Mouse (Mus musculus) ES-Bruce4 (cell line): ENCODE measurements around the gene Slc15a3. TPM values are rescaled to one million over a fixed set of nuclear protein-coding genes. Genes with fewer than 3 reads are reported as not detected.

Experiments
- H3K27ac ChIP-seq: 2 replicates; pipeline ENCODE4 v1.5.1; 2012; ENCODE audit warnings: low read length, inconsistent platforms; ENCODE audit not compliant: insufficient read depth
- H3K27me3 ChIP-seq: 2 replicates; pipeline ENCODE4 v1.6.1; 2012; ENCODE audit warnings: mild to moderate bottlenecking, low read length, inconsistent platforms; ENCODE audit not compliant: control insufficient read depth, poor library complexity, insufficient read depth, severe bottlenecking
- H3K36me3 ChIP-seq: 2 replicates; pipeline ENCODE4 v1.6.1; 2012; ENCODE audit warnings: inconsistent platforms, mild to moderate bottlenecking, low read length, moderate library complexity; ENCODE audit not compliant: control insufficient read depth, poor library complexity, insufficient read depth, severe bottlenecking
- H3K4me1 ChIP-seq: one replicate; pipeline ENCODE4 v1.8.1; 2011; ENCODE audit warnings: low read length; ENCODE audit not compliant: control insufficient read depth, insufficient read depth
- H3K4me3 ChIP-seq: 2 replicates; pipeline ENCODE4 v1.5.1; 2011; ENCODE audit warnings: low read depth, mild to moderate bottlenecking, low read length
- H3K9ac ChIP-seq: 2 replicates; pipeline ENCODE4 v1.6.1; 2012; ENCODE audit warnings: low read depth, mild to moderate bottlenecking, inconsistent platforms; ENCODE audit not compliant: poor library complexity, severe bottlenecking
- H3K9me3 ChIP-seq: replicated peaks from 2 replicates; pipeline ENCODE4 v1.6.1; 2012; ENCODE audit warnings: mild to moderate bottlenecking, low read length, inconsistent platforms; ENCODE audit not compliant: control insufficient read depth, poor library complexity, insufficient read depth, severe bottlenecking
- CTCF ChIP-seq: IDR thresholded peaks from one replicate; pipeline ENCODE4 v1.8.1; 2011; ENCODE audit warnings: low read depth, low read length
- EP300 ChIP-seq: IDR thresholded peaks from 2 replicates; pipeline ENCODE4 v1.6.1; 2011; ENCODE audit warnings: low read depth, low read length; ENCODE audit not compliant: insufficient read depth
- POLR2A ChIP-seq: IDR thresholded peaks from one replicate; pipeline ENCODE4 v1.8.1; 2011; ENCODE audit warnings: low read length; ENCODE audit not compliant: insufficient read depth
- polyA plus RNA-seq: library from polyadenylated mRNA; stranded (reverse); fragments of >200 nt; gene quantifications from 2 replicates; pipeline ENCODE4 v1.2.4, GENCODE M21; 2011; ENCODE audit warnings: low read depth; ENCODE audit not compliant: missing spikeins, insufficient read depth, insufficient read length

Slc15a3 gene
- polyA plus RNA-seq, 1 experiment: not detected

DNA sequence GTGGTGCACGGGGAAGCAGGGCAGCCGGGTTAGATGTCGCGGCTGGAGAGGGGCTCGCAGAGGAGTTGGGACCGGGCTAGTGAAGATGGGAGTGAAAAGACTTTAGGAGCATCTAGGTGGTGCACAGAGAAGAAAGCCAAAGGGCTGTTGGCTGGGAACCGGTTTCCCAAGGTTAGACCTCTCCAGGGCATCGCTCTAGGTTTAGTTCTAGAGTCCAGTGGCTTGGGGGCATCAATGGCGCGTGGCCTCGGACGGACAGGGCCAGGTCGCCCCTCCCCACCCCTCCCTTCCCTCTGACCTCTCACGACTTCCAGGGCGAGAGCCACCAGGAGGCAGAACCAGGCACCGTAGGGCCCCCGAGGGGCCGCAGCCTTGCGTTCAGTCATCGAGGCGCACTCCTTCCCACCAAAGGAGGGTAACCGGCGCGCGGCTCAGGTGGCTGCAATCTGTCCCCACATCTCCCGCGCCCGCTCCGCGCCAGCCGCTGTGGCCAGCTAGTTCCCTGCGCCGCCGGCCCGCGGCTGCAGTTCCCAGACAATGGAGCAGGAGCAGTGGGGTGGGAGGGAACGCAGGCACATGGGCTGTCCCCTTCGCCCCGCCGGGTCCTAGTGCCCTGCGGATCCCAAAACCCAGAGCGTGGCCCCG is 29.8 kb downstream of the Slc15a3 start:
- TF ChIP-seq POLR2A: peak; percentile 55
- TF ChIP-seq CTCF: no peak
- no peak for TF ChIP-seq EP300
- Histone ChIP-seq H3K27ac (no peak overlapping the region), H3K9ac (peak overlapping the region; percentile 62), H3K9me3 (no peaks in the 10 kb centered on the region), H3K4me3 (peak overlapping the region; percentile 69), H3K36me3 (no peaks in the 10 kb centered on the region), H3K27me3 (no peaks in the 10 kb centered on the region), H3K4me1 (no peaks in the 10 kb centered on the region)

DNA sequence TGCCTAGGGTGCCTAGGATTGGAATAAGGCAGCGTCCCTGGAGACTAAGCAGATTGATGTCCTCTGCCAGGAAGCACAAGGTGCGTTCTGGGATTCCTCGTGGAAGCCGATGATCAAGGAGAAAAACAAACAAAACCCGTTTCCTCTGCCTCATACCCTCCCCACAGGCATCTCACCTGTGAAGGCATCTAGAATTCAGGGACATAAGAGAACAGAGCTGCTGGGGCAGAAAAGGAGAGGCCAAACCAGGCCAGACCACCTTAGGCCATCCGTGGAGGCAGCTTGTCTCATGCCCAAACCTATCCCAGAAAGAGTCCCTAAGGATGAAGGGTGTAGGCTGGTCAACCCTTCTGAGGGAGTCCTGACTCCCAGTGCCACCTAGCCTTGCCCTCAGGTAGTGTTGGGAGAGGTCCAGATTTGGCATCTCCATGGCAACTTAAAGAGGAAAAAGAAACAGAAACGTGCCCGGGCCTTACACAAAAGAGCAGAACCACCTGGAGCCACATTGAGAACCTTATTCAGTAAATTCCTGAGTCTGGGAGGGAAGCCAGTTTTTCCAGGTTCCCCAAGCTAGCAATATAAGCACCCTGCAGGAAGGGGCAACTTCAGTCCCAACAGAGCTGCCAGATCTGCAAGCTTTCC is 30.5 kb downstream of the Slc15a3 start, which contains the start of gene Tmem132a:
Tmem132a (minus strand) TSS at position 55 of the 642 bp plus-strand sequence.
- no peak for TF ChIP-seq CTCF
- no peak for TF ChIP-seq EP300
- TF ChIP-seq POLR2A: no peak
- no peaks in the 10 kb centered on the region for H3K9me3 ChIP-seq
- peak within 1 kb of the TSS; percentile 69 for H3K4me3 ChIP-seq
- no peaks in the 10 kb centered on the region for H3K27me3 ChIP-seq
- no peaks in the 10 kb centered on the region for H3K4me1 ChIP-seq
- H3K27ac ChIP-seq: no peak within 1 kb of the TSS
- H3K9ac ChIP-seq: peak within 1 kb of the TSS; percentile 62
- no peaks in the 10 kb centered on the region for H3K36me3 ChIP-seq

DNA sequence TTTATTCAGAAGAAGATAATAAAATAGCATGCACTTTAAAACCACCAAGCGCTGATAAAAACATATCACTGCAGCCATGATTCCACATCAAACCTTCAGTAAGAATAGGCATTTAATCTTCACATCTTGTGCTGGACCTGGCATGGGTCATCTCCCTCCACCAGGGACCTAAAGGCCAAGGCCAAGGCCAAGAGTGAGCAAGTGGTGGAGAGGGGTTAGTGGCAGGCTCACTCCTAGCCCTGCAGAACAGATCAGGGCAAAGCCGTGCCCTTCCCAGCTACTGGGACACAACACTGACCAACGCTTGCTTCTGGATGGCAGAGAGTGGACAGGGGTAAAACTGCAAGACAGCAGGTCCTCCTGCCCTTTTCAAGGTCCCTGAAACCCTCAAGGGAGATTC is 31.1 kb downstream of the Slc15a3 start:
- H3K27ac ChIP-seq: no peak overlapping the region

DNA sequence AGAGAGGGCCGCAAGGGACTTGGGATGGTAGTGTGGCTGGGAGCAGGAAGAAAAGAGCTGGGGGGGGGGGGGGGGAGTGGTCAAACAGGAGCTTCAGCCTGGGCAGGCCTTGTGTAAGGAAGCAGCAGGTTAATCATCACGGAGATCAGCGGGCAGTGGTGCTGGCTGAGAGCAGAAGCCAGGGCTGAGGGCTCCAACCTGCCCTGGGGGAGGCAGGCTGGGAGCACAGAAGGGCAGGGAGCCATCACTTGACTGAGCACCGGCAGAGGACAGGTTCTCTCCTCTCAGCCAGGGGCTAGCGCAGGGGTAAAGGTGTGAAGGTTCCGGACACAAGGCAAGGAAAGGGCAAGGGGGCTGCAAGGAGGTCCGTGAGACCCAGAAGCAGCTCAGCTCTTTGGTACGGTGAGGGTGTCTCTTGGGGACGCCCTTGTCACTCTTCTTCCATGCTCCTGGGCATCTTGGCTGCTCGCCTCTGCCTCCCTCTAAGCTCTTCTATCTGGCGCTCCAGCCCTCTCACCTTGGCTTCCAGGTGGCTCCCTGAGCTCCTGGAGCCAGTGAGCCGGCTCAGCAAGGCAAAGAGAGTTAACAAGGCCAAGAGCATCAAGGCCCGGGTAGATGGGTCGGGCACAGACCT is 31.9 kb downstream of the Slc15a3 start:
- Histone ChIP-seq H3K9me3 (no peaks in the 10 kb centered on the region), H3K4me1 (no peaks in the 10 kb centered on the region), H3K27ac (no peak overlapping the region), H3K27me3 (no peaks in the 10 kb centered on the region), H3K9ac (no peak overlapping the region), H3K4me3 (no peak overlapping the region), H3K36me3 (no peaks in the 10 kb centered on the region)
- no peak for TF ChIP-seq CTCF
- TF ChIP-seq EP300: no peak
- no peak for TF ChIP-seq POLR2A

More for the DNA sequence above, 31.1 kb downstream of the Slc15a3 start:
- Histone ChIP-seq H3K4me3 (no peak overlapping the region), H3K36me3 (no peaks in the 10 kb centered on the region), H3K9ac (no peak overlapping the region), H3K27me3 (no peaks in the 10 kb centered on the region), H3K9me3 (no peaks in the 10 kb centered on the region), H3K4me1 (no peaks in the 10 kb centered on the region)
- TF ChIP-seq CTCF (no peak), EP300 (no peak), POLR2A (no peak)

DNA sequence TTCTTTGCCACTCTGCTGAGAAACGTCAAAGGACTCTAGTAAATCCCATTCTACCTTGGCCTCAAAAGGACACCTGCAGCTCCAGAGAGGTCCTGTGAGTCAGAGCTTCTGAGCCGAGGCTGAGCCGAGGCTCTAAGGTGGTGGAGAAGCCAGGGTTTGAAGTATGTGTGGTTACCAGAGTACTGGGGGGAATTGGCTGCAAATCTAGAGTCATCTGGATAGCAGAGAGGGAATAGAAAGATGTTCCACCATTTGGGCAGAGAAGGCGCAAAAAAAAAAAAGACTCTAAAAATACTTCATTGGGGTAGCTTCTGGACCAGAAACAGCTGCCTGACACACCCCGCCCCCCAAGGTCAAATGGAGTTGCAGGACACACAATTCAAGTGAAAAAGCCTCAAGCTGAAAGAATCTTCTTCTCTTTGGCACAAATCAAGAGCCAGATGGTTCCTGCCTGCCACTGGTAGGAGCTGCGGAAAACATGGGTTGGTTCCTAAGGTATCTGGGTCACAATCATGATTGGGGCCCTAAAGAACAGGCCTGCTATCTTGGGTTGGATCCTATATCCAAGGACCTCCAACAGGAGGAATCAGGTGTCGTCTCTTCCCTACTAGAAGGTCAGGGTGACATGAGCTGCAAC is 38.8 kb downstream of the Slc15a3 start:
- no peaks in the 10 kb centered on the region for H3K36me3 ChIP-seq
- H3K4me3 ChIP-seq: no peak overlapping the region
- no peak for TF ChIP-seq POLR2A
- no peak for TF ChIP-seq EP300
- no peak for TF ChIP-seq CTCF
- H3K27me3 ChIP-seq: no peaks in the 10 kb centered on the region
- peaks cover 3% of the 10 kb centered on the region for H3K4me1 ChIP-seq
- no peak overlapping the region for H3K9ac ChIP-seq
- H3K27ac ChIP-seq: no peak overlapping the region
- H3K9me3 ChIP-seq: no peaks in the 10 kb centered on the region
